Mouse (Mus musculus): ENCODE measurements around the gene Syce1. TPM values are rescaled to one million over a fixed set of nuclear protein-coding genes. Genes with fewer than 3 reads are reported as not detected.
"Not testable (repeated sequence)": the region's sequence is repeated elsewhere in the genome, so short reads cannot be mapped to it uniquely, and the experiment has no call there.

Gene Syce1
- total RNA-seq, 2 experiments from 2014 or later, result 0.15 to 0.69 TPM

DNA sequence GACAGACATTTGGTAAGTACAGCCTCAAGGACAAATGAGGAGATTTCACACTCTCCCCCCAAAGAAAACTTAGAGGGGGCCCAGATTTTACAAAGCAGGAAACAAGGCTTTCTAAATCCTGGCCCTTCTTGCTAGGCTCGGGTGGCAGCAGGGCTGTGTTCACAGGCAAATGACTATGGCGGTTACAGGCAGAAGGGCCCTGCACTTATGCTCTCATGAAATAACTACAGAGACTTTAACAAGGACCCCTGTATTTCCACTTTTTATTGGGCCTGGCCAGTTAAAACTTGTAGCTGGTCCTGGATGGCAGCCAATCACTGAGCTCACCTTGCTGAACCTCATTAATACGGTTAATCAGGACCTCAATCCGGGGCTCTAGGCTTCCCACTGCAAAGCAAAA, 7.1 kb downstream of the Syce1 start:
- no peak for ATAC-seq (ENCODE audit: poor library complexity, severe bottlenecking)

DNA sequence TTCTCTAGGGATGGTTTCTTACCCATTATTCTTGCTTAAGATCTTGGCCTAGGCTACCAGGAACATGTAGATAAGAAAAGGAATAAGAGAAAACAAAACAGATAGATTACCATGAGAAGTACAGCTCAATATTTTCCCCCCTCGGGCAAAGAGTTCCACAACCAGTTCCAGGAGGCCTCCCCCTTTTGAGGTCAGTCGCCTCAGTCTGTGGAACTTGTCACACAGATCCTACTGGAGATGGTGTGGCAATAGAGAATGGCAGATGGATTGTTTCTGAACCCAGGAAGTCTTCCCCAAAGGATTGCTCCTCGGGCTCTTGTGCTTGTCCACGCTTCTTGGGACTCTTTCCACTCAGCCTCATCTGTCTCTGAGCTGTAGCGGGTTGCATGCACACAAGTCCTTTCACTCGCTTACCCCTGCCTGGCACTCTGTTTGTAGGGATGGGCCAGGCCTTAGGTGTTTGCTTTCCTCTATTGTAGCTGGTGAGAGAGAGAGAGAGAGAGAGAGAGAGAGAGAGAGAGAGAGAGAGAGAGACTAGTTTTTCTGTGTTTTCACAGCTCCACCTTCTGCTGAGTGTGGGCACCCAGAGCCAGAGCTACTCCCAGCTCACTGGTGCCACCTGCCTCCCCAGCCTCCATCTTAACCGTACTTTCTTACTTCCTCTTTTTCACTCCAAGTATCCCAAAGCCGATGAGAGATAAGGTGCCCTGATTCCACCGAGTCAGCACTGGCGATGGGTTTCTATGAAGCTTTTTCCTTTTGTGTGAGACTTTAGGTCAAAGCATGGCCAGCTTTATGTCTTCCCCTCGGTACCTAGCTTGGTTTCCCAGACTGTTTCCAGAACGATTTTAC, 21.5 kb downstream of the Syce1 start:
- peak; percentile 43; the same call in 1 of the 2 replicates for ATAC-seq (ENCODE audit: poor library complexity, severe bottlenecking)

DNA sequence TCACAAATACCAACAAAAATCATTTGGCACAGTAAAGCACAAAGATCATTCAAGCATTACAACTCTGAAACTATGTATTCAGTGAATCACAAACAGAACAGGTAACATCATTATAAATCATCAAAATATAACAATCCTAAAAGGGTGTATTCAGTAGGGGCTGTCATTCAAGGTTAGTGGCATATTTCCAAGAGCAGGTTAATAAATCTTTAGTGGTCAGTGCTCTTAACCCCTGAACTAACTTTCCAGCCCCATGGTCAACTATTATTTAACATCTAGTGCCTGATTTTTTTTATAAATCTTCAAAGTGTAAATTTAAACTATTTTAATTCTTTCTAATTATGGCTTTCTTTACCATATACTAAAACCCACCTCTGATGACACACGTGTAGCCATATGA, 22.3 kb downstream of the Syce1 start:
- not testable (repeated sequence) for ATAC-seq (ENCODE audit: poor library complexity, severe bottlenecking)

DNA sequence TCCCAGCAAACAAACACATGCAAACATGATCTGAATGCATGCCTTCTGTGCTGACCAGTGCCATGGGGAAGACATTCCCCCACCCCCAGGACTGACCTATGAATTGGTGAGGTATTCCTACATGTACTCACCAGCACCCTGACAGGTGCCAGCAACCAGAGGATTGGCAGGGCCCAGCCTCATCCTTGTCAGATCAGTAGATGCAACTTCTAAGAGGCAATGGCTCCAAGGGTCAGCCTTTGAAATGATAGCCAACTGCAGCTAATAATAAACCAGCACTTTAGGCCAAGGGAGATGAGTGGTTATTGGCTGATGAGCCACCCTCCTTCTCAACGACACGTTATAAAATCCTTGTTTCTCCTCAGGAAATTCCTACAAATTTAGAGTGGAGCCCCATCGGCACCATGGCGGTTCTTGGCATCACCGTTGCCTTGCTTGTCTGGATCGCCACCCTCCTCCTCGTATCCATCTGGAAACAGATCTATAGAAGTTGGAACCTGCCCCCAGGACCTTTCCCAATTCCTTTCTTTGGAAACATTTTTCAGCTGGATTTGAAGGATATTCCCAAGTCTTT, 24.1 kb downstream of the Syce1 start, which contains the start of gene Cyp2e1:
Gene Cyp2e1, plus strand, starts transcription at position 293 of the 574 bp plus-strand sequence.
- no peak for ATAC-seq (ENCODE audit: poor library complexity, severe bottlenecking)

DNA sequence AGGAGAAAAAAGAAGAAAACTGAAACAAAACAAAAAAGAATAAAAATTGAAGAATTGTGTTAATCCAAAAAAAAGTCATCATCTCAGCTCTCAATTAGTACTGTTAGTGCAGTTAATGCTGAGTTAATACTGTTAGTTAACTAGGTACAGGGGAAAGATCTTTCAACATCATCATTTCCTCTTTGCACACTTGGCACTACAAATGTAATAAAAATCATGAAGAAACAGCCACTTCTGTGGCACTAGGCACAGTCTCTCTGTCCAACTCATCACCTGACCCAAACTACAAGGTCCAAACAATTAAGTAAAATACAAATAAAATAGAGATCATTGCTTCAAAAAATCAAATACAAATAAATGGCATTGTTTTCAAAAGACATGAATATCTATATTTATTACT, 27.0 kb downstream of the Syce1 start:
- ATAC-seq (ENCODE audit: poor library complexity, severe bottlenecking), result no peak

DNA sequence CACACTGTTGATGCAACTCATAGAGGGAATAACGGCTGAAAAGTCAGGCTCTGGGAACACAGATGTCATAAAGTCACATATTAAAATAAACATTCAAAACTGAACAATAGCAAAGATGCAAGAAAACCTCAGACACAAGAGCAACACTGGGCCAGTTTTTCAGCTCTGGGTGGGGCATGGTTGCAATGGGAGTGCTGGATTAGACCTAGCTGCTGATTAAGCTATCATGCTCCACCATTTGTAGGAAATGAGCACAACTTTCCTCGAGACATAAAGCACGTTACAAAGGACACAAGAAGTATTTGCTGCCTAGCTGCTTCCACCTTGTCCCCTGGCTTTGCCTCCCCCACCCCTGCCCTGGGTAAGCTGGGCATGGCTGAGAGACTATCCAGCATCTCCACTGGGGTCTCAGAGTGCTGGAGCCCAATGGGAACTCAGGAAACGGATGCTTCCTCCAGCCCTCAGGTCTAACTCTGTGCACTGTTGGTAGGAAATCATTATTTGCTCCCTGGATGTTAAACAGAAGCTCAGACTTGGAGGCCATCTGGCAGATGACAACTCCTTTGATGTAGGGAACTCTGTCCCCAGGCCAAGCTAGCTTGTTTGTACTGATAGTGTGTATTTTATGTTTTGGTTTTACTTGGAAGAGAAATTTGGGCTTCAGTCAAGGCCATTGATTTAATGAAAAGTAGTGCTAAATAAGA, 31.3 kb downstream of the Syce1 start:
- no peak for ATAC-seq (ENCODE audit: poor library complexity, severe bottlenecking)

DNA sequence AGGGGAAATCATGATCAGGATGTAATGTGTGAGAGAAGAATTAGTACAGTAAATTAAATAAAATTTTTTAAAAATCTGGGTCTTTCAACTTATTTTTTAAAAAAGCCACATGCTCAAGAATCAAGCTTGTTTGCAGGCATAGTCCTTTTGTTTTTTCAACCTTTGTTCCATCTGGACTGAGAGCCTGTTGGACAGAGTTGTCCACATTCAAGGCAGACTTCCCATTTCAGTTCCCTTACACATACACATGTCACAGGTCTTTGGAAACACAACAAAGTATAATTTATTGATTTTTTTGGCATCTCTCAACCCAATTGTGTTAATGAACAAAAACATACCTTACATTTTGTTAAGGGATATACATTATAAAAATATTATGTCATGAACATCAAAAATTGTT, 33.1 kb downstream of the Syce1 start:
- ATAC-seq (ENCODE audit: poor library complexity, severe bottlenecking), result no peak

DNA sequence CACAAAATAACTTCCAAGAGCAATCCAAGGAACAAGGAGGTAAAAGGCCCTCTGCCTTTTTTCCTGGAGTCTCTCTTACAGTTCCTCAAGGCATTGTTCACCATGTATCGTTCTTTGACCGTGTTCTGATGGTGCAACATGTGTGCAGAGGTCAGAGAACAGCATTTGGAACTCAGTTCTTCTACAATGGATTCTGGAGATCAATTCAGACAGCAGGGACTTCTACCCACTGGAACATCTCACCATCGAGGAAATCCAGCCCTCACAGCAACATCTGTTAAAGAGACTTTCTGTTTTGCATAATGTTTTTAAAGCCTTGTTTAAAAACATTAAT, 38.9 kb downstream of the Syce1 start:
- ATAC-seq (ENCODE audit: poor library complexity, severe bottlenecking), result no peak

DNA sequence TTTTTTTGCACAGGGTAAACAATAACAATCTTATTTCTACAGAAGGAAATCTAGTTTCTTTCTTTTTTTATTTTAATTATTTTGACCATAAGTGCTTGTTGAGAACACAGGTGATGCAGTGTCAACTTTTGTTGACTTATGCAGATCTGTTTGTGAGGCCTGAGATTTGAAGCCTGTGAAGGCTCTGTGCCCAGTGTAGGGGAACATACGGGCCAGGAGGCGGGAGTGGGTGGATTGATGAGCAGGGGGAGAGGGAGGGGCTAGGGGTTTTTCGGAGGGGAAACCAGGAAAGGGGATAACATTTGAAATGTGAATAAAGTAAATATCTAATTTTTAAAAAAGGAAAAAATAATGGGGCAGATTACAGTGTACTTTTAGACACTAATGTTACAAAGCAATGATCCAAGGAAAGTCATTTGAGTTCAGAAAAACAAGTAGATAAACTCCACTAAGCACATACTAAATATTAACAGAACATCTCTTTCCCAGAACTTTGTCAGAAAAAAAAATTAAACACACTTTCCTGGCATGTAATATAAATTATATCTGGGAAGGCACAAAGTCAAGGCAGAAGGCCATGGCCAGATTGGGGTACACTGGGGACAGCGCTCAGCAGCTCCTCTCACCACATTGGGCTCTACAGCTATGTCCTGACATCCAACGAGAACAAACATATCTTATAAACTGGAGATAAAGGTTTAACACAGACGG, 39.4 kb downstream of the Syce1 start:
- no peak for ATAC-seq (ENCODE audit: poor library complexity, severe bottlenecking)

DNA sequence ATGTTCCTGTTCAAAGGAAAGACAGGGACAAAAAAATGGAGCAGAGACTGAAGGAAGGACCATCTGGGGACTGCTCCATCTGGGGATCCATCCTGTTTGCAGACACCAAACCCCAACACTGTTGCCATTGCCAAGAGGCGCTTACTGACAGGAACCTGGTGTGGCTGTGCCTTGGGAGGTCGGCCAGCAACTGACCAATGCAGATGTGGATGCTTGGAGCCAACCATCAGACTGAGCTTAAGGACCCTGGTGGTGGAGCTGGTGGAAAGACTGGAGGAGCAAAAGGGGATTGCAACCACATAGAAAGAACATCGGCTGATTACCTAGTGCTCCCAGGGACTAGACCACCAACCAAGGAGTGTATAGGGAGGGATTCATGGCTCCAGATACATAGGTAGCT, 40.2 kb downstream of the Syce1 start:
- ATAC-seq (ENCODE audit: poor library complexity, severe bottlenecking), result no peak

DNA sequence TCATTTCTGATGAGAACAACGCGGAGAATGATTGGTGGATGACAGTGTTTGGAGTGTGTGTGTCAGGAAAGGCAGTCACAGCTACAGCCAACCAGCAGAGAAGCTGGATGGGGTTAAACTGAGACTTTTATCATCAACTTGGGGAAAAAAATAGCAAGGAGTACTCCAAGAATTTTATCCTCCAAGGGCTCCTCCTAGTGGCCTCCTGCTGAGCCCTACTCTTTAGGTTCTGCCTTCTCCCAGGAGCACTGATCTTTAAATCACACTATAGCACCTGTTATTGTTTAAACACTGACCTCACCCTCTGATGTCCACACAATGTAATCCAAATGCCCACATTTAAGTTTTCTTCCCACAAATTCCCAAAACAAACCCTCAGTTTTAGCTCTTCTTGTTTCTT, 54.5 kb downstream of the Syce1 start:
- ATAC-seq (ENCODE audit: poor library complexity, severe bottlenecking), result no peak

Other genes with a start within 250 kb of the Syce1 start
- gene Olfr538, start 220.0 kb downstream of the Syce1 start, total RNA-seq (2015), result not detected in 2 replicates
- gene Olfr538, start 220.0 kb downstream of the Syce1 start, total RNA-seq (2017), result not detected in 2 replicates
- not detected in 2 replicates for gene Olfr46, start 186.6 kb downstream of the Syce1 start, total RNA-seq (2015)
- gene Olfr46, start 186.6 kb downstream of the Syce1 start, total RNA-seq (2017), result 0.04 TPM in 1 of 2 replicates, not detected in the other
- gene Olfr61, start 158.9 kb downstream of the Syce1 start, total RNA-seq (2015), result not detected in 2 replicates
- not detected in 2 replicates for gene Olfr61, start 158.9 kb downstream of the Syce1 start, total RNA-seq (2017)
- gene Olfr53, start 141.4 kb downstream of the Syce1 start, total RNA-seq (2015), result not detected in 2 replicates
- not detected in 2 replicates for gene Olfr53, start 141.4 kb downstream of the Syce1 start, total RNA-seq (2017)
- not detected in 2 replicates for gene Olfr539, start 127.9 kb downstream of the Syce1 start, total RNA-seq (2015)
- gene Olfr539, start 127.9 kb downstream of the Syce1 start, total RNA-seq (2017), result not detected in 2 replicates
- not detected in 2 replicates for gene Olfr45, start 105.9 kb downstream of the Syce1 start, total RNA-seq (2015)
- gene Olfr45, start 105.9 kb downstream of the Syce1 start, total RNA-seq (2017), result not detected in 2 replicates
- gene Olfr541, start 90.6 kb downstream of the Syce1 start, total RNA-seq (2015), result not detected in 2 replicates
- gene Olfr541, start 90.6 kb downstream of the Syce1 start, total RNA-seq (2017), result not detected in 2 replicates
- not detected in 2 replicates for gene Cyp2e1, start 24.1 kb downstream of the Syce1 start, total RNA-seq (2015)
- not detected in 2 replicates for gene Cyp2e1, start 24.1 kb downstream of the Syce1 start, total RNA-seq (2017)
- gene Zfp941, start 34.3 kb upstream of the Syce1 start, total RNA-seq (2015), result 0.16 TPM in 1 of 2 replicates, not detected in the other
- gene Zfp941, start 34.3 kb upstream of the Syce1 start, total RNA-seq (2017), result 0.22 and 0.33 TPM in 2 replicates
- gene Urah, start 47.2 kb upstream of the Syce1 start, total RNA-seq (2015), result not detected in 2 replicates
- not detected in 2 replicates for gene Urah, start 47.2 kb upstream of the Syce1 start, total RNA-seq (2017)
- gene Scgb1c1, start 57.7 kb upstream of the Syce1 start, total RNA-seq (2015), result not detected in 2 replicates
- not detected in 2 replicates for gene Scgb1c1, start 57.7 kb upstream of the Syce1 start, total RNA-seq (2017)
- not detected in 2 replicates for gene Odf3, start 60.0 kb upstream of the Syce1 start, total RNA-seq (2015)
- gene Odf3, start 60.0 kb upstream of the Syce1 start, total RNA-seq (2017), result not detected in 2 replicates
- gene Gm45785, start 68.5 kb upstream of the Syce1 start, total RNA-seq (2015), result not detected in 2 replicates
- not detected in 2 replicates for gene Gm45785, start 68.5 kb upstream of the Syce1 start, total RNA-seq (2017)
- gene Ric8a, start 69.1 kb upstream of the Syce1 start, total RNA-seq (2015), result 41.7 and 44.7 TPM in 2 replicates
- gene Ric8a, start 69.1 kb upstream of the Syce1 start, total RNA-seq (2017), result 29.7 and 30.4 TPM in 2 replicates
- 12.9 and 13.2 TPM in 2 replicates for gene Bet1l, start 69.7 kb upstream of the Syce1 start, total RNA-seq (2015)
- 15.5 and 37.7 TPM in 2 replicates for gene Bet1l, start 69.7 kb upstream of the Syce1 start, total RNA-seq (2017)
- gene Psmd13, start 94.1 kb upstream of the Syce1 start, total RNA-seq (2015), result 87.5 and 89.5 TPM in 2 replicates
- 165 and 167 TPM in 2 replicates for gene Psmd13, start 94.1 kb upstream of the Syce1 start, total RNA-seq (2017)
- gene Sirt3, start 94.5 kb upstream of the Syce1 start, total RNA-seq (2015), result 7.9 and 9.1 TPM in 2 replicates
- gene Sirt3, start 94.5 kb upstream of the Syce1 start, total RNA-seq (2017), result 6.7 and 9.5 TPM in 2 replicates
- gene Cox8b, start 112.6 kb upstream of the Syce1 start, total RNA-seq (2015), result not detected in 2 replicates
- not detected in 2 replicates for gene Cox8b, start 112.6 kb upstream of the Syce1 start, total RNA-seq (2017)
- gene Nlrp6, start 133.1 kb upstream of the Syce1 start, total RNA-seq (2015), result not detected in 2 replicates
- not detected in 2 replicates for gene Nlrp6, start 133.1 kb upstream of the Syce1 start, total RNA-seq (2017)
- gene Pgghg, start 153.5 kb upstream of the Syce1 start, total RNA-seq (2015), result 8.7 and 9.3 TPM in 2 replicates
- gene Pgghg, start 153.5 kb upstream of the Syce1 start, total RNA-seq (2017), result 7.8 and 10.2 TPM in 2 replicates
- gene Ifitm5, start 162.4 kb upstream of the Syce1 start, total RNA-seq (2015), result 0.78 and 2.3 TPM in 2 replicates
- 1.3 TPM in 1 of 2 replicates, not detected in the other for gene Ifitm5, start 162.4 kb upstream of the Syce1 start, total RNA-seq (2017)
- not detected in 2 replicates for gene Gm45717, start 168.1 kb upstream of the Syce1 start, total RNA-seq (2015)
- 0.88 TPM in 1 of 2 replicates, not detected in the other for gene Gm45717, start 168.1 kb upstream of the Syce1 start, total RNA-seq (2017)
- gene Ifitm2, start 168.1 kb upstream of the Syce1 start, total RNA-seq (2015), result 773 and 813 TPM in 2 replicates
- 401 and 447 TPM in 2 replicates for gene Ifitm2, start 168.1 kb upstream of the Syce1 start, total RNA-seq (2017)
- 110 and 111 TPM in 2 replicates for gene Ifitm1, start 179.4 kb upstream of the Syce1 start, total RNA-seq (2015)
- gene Ifitm1, start 179.4 kb upstream of the Syce1 start, total RNA-seq (2017), result 48.4 and 56.3 TPM in 2 replicates
- gene Ifitm3, start 222.9 kb upstream of the Syce1 start, total RNA-seq (2015), result 2,002 and 2,201 TPM in 2 replicates
- 715 and 839 TPM in 2 replicates for gene Ifitm3, start 222.9 kb upstream of the Syce1 start, total RNA-seq (2017)
- 1,773 and 2,031 TPM in 2 replicates for gene Ifitm6, start 230.1 kb upstream of the Syce1 start, total RNA-seq (2015)
- 1,518 and 1,657 TPM in 2 replicates for gene Ifitm6, start 230.1 kb upstream of the Syce1 start, total RNA-seq (2017)
- gene Gm17387, start 241.3 kb upstream of the Syce1 start, total RNA-seq (2015), result not detected in 2 replicates
- not detected in 2 replicates for gene Gm17387, start 241.3 kb upstream of the Syce1 start, total RNA-seq (2017)